Mouse (Mus musculus) ES-E14 (cell line): ENCODE data around the gene B4galt1.

Experiments used
- CHD2 ChIP-seq: IDR thresholded peaks from 2 replicates; pipeline ENCODE4 v1.6.1; 2014; ENCODE audit warnings: mild to moderate bottlenecking, low read depth, low read length, inconsistent platforms
- HCFC1 ChIP-seq: IDR thresholded peaks from 2 replicates; pipeline ENCODE4 v1.6.1; 2012; ENCODE audit warnings: low read length, inconsistent platforms, borderline replicate concordance; ENCODE audit not compliant: insufficient read depth
- MAFK ChIP-seq: IDR thresholded peaks from 2 replicates; pipeline ENCODE4 v1.6.1; 2014; ENCODE audit warnings: mild to moderate bottlenecking, low read depth, low read length, inconsistent platforms; ENCODE audit not compliant: insufficient read depth
- ZNF384 ChIP-seq: IDR thresholded peaks from 2 replicates; pipeline ENCODE4 v1.6.1; 2012; ENCODE audit warnings: low read depth, low read length, inconsistent platforms

DNA sequence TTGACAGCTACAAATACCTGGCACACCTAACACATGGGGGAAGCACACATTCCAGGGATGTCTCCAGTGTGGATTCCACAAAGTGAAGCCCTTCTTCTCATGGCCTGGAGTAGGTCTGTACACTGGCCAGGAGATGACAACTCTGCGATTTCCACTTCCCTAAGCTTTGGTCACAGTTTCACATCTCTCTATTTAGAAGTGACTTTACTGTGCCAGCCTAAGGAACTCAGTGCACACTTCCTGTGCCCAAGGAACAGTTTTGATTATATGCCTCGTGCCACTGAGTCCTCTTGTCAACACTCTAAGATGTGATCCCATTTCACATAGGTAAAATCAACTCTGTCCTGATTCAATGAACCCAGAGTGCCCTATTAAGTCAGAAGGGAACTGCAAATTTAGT lies 13.4 kb downstream of the B4galt1 start:
- TF ChIP-seq CHD2 (no peak), ZNF384 (no peak), HCFC1 (no peak), MAFK (no peak)
